19 mouse cellular contexts compared by ENCODE assay signal in the genomic region with DNA sequence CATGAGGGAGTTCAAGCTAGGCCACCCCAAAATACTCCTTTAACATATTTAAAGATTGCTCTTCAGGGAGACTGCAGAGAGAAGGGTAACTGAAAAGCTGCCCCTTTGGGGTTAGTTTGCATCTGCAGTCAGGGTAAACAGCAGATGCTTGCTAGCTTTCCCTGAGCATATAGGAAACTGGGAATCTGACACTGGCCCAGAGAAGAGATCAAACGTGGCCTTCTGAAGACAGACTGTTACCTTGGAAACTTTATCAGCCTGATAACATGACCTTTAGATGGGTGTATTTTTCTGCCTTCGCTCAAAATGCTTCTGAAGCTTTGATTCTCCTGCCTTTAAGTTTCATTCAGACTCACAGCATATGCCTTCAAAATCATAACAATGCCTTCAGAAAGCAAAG.
"Had no signal": no experiment of that assay in that cellular context is flagged by ENCODE, and none has a peak within 500 bp of the region (broad histone marks: within the 10 kb centered on the region; RNA-seq: fewer than 3 reads in every experiment).

No protein-coding gene starts in this region.

- ATAC-seq: liver, postnatal 0 days; lung, postnatal 0 days had no signal

- H3K4me2 ChIP-seq: limb, embryonic 12.5 days; limb, embryonic 15.5 days; liver, embryonic 11.5 days; lung, embryonic 14.5 days; midbrain, embryonic 11.5 days had no signal

- H3K36me3 ChIP-seq: limb, embryonic 12.5 days; limb, embryonic 15.5 days had no signal

- H3K27ac ChIP-seq: limb, embryonic 12.5 days; limb, embryonic 15.5 days; liver, embryonic 14.5 days; macrophage; stomach, postnatal 0 days had no signal

- H3K9me3 ChIP-seq: limb, embryonic 12.5 days; limb, embryonic 15.5 days had no signal

- DNase-seq: kidney, postnatal 14 days; kidney, postnatal 4 days; left cerebral cortex, postnatal 4 days; liver, postnatal 0 days; lung, embryonic 14.5 days; midbrain, embryonic 14.5 days; right cerebral cortex, postnatal 14 days; right cerebral cortex, postnatal 4 days; thymus, adult 2 months; thymus, postnatal 14 days; thymus, postnatal 4 days had no signal

- H3K4me3 ChIP-seq: limb, embryonic 12.5 days; limb, embryonic 15.5 days had no signal

- H3K27me3 ChIP-seq: limb, embryonic 12.5 days; limb, embryonic 15.5 days had no signal

- H3K9ac ChIP-seq: limb, embryonic 12.5 days; limb, embryonic 15.5 days; liver, embryonic 14.5 days; liver, postnatal 0 days; lung, embryonic 14.5 days had no signal
